Mouse (Mus musculus) MEL (cell line): ENCODE results near the gene Slco2a1.

Experiments used
- CTCF ChIP-seq, 3 experiments: IDR thresholded peaks in 2 of 3; conservative IDR thresholded peaks in 1 of 3; 2 replicates each; pipeline ENCODE4 v1.5.1; 2011 to 2012; ENCODE audit warnings: low read length in 3 of 3, low read depth in 2 of 3, mild to moderate bottlenecking in 2 of 3, improper control_type of control experiment in 1 of 3, inconsistent platforms in 1 of 3, mixed read lengths in 1 of 3, moderate library complexity in 1 of 3; ENCODE audit not compliant: control insufficient read depth in 1 of 3, insufficient read depth in 1 of 3, poor library complexity in 1 of 3, severe bottlenecking in 1 of 3
- GATA1 ChIP-seq: IDR thresholded peaks from 2 replicates; pipeline ENCODE4 v1.6.1; 2011; ENCODE audit warnings: low read depth, low read length, improper control_type of control experiment
- UBTF ChIP-seq: IDR thresholded peaks from 2 replicates; pipeline ENCODE4 v1.6.1; 2012; ENCODE audit warnings: low read depth, mild to moderate bottlenecking, inconsistent platforms, low read length, improper control_type of control experiment, moderate library complexity, borderline replicate concordance; ENCODE audit not compliant: insufficient read depth

GRCm38 (mm10) chr9:102977791-102978492, 10.6 kb upstream of the Slco2a1 start:
- TF ChIP-seq UBTF (no peak), GATA1 (no peak), CTCF (IDR thresholded peaks at IDR 0.05 in 2 of 3, conservative IDR thresholded peaks at IDR 0.05 in 1 of 3; ENCODE audit: control insufficient read depth in 1 of 3, insufficient read depth in 1 of 3, low read depth in 2 of 3, low read length in 3 of 3, poor library complexity in 1 of 3, severe bottlenecking in 1 of 3) (no peak)
